Mouse (Mus musculus) thymus, adult 2 months (tissue): Measurements from ENCODE around the gene Gm20538.

Source experiments
- CTCF ChIP-seq: fragments of 200-500 bp; IDR thresholded peaks from 2 replicates; pipeline ENCODE4 v1.5.1; 2012; ENCODE audit warnings: mild to moderate bottlenecking, control low read depth, low read length, moderate library complexity, borderline replicate concordance; ENCODE audit not compliant: control insufficient read depth, poor library complexity, insufficient read depth; ENCODE audit errors: extremely low read depth
- POLR2A ChIP-seq: fragments of 200-500 bp; IDR thresholded peaks from 2 replicates; pipeline ENCODE4 v1.6.1; 2012; ENCODE audit warnings: mild to moderate bottlenecking, low read length, control low read depth, moderate library complexity; ENCODE audit not compliant: control insufficient read depth, poor library complexity, insufficient read depth; ENCODE audit errors: extremely low read depth

GRCm38 (mm10) chr19:44496941-44497340 lies 55.7 kb downstream of the Gm20538 start:
- TF ChIP-seq CTCF (no peak), POLR2A (no peak)
